Mouse (Mus musculus): ENCODE measurements around the gene Olfr393.

The Olfr393 gene

DNA sequence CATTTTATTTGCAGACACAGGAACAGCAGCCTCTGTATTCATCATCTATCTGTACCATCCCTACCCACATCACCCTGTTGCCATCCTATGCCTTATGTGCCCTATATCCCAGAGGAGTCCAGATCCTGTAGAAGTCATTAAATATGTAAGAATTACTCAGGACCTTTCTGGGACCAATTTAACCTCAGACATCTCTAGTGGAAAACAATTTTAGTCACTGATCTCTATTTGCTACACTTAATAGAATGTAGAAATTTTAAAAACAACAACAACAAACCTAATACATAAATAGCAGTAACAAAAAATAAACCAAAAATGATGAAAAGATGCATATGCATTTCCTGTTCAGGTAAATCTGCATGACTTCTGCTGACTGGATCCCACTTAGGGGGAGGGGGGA is at the start of gene Olfr393:
Gene Olfr393, minus strand, starts transcription at position 101 of the 400 bp plus-strand sequence.
- no peak for DNase-seq

- DNase-seq = no peak
Measured at GRCm38 (mm10) chr11:73890671-73891070, 39.4 kb upstream of the Olfr393 start, which contains the start of gene Olfr394. Olfr394 (minus strand) TSS chr11:73890771.

DNA sequence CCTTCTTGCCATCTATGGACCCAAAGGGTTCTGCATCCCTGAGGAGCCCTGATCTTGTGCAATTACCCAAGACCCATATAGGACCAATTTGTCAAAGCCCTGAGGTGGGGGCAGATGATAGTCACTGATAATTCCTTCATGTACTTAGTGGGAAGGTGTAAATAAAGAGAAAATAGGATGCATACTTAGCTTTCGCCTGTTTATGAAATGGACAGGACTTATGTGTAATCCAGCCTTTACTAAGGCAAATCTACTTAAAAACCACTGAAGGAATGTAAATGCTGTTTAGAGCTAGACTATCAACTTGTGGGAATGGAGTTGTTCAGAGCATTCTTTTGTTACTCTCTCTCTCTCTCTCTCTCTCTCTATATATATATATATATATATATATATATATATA is 34.3 kb downstream of the Olfr393 start, which contains the start of gene Olfr392:
Gene Olfr392, minus strand, starts transcription at position 101 of the 400 bp plus-strand sequence.
- no peak for DNase-seq

GRCm38 (mm10) chr11:73802952-73803351 is 48.3 kb downstream of the Olfr393 start, which contains the start of gene Olfr391-ps:
Olfr391-ps (minus strand) TSS chr11:73803052.
- no peak for DNase-seq
